Comparison of ENCODE assay signal across 18 mouse cellular contexts in genomic region chr4:135942193-135942592, GRCm38 (mm10). TPM values are rescaled to one million over a fixed set of nuclear protein-coding genes. Genes with fewer than 3 reads are reported as not detected.
DNase-seq lines count a peak whose midpoint lies in the region; ATAC-seq and TF ChIP-seq lines count a peak whose summit lies in the region.
"Had no signal": no experiment of that assay in that cellular context is flagged by ENCODE, and none has a peak within 500 bp of the region (broad histone marks: within the 10 kb centered on the region; RNA-seq: fewer than 3 reads in every experiment).

No protein-coding gene starts in this region.

- peaks cover 36% of the 10 kb centered on the region for H3K4me1 ChIP-seq in bone marrow macrophage, adult 2 months (ENCODE audit: control insufficient read depth, insufficient read depth, low read length)
- H3K4me1 ChIP-seq in stomach, postnatal 0 days (replicated peaks; ENCODE audit: control insufficient read depth, insufficient read depth) = no peaks in the 10 kb centered on the region

- DNase-seq in B cell, adult 2 months = peak; percentile 22 to 26
- DNase-seq in stomach, postnatal 0 days (ENCODE audit: low spot score) = no peak
- DNase-seq in adrenal gland, adult 2 months = no peak
- no peak for DNase-seq in spleen, adult 12 weeks (ENCODE audit: low spot score)
- DNase-seq in spleen, adult 18-20 months = no peak
- DNase-seq: adrenal gland, postnatal 10 days; cerebellum, adult 18-20 months; cerebellum, adult 9-11 months; cerebellum, postnatal 36 days; forebrain, postnatal 0 days; gastrocnemius, postnatal 14 days had no signal

- no peak for TF ChIP-seq POLR2A in bone marrow macrophage, adult 2 months (IDR thresholded peaks at IDR 0.05; ENCODE audit: borderline replicate concordance, low read depth, low read length)

- peak overlapping the region; percentile 84 for H3K27ac ChIP-seq in bone marrow macrophage, adult 2 months (ENCODE audit: insufficient read depth, low read depth, low read length)
- peak overlapping the region; percentile 89 for H3K27ac ChIP-seq in macrophage
- H3K27ac ChIP-seq in stomach, postnatal 0 days (replicated peaks) = peak overlapping the region; percentile 35; the same call in 1 of the 2 replicates
- H3K27ac ChIP-seq: embryonic facial prominence, embryonic 10.5 days; forebrain, embryonic 13.5 days; heart, embryonic 13.5 days; hindbrain, embryonic 13.5 days; hindbrain, postnatal 0 days had no signal

- WGBS in macrophage (ENCODE audit: missing documents) = 30% methylated on average over 6 of the region's 6 CpGs
- WGBS in stomach, postnatal 0 days = 57% methylated on average over 6 of the region's 6 CpGs

- no peak for TF ChIP-seq EP300 in stomach, postnatal 0 days (optimal IDR thresholded peaks at IDR 0.05)

- no peak overlapping the region for H3K9ac ChIP-seq in stomach, postnatal 0 days (ENCODE audit: low read length)
- H3K9ac ChIP-seq: forebrain, embryonic 13.5 days; forebrain, postnatal 0 days; heart, embryonic 13.5 days; hindbrain, embryonic 13.5 days had no signal

- peak; percentile 70 for ATAC-seq in stomach, postnatal 0 days (ENCODE audit: low FRiP score, low TSS enrichment)
- ATAC-seq: forebrain, embryonic 13.5 days; forebrain, postnatal 0 days; hindbrain, postnatal 0 days had no signal

- TF ChIP-seq CTCF in bone marrow macrophage, adult 2 months (IDR thresholded peaks at IDR 0.05; ENCODE audit: low read depth, low read length) = no peak
- TF ChIP-seq CTCF in stomach, postnatal 0 days (IDR thresholded peaks at IDR 0.05; ENCODE audit: low read depth) = no peak

- H3K4me3 ChIP-seq in bone marrow macrophage, adult 2 months (ENCODE audit: insufficient read depth, low read length) = no peak overlapping the region
- no peak overlapping the region for H3K4me3 ChIP-seq in macrophage (ENCODE audit: inconsistent target)
- no peak overlapping the region for H3K4me3 ChIP-seq in stomach, postnatal 0 days (ENCODE audit: low read depth, low read length)
- H3K4me3 ChIP-seq: embryonic facial prominence, embryonic 10.5 days; forebrain, embryonic 13.5 days; heart, embryonic 13.5 days; hindbrain, embryonic 13.5 days had no signal

- no peaks in the 10 kb centered on the region for H3K9me3 ChIP-seq in stomach, postnatal 0 days (ENCODE audit: control insufficient read depth, low read length)
- H3K9me3 ChIP-seq: embryonic facial prominence, embryonic 10.5 days; forebrain, embryonic 13.5 days; heart, embryonic 13.5 days; hindbrain, embryonic 13.5 days had no signal

- H3K79me2 ChIP-seq in macrophage (ENCODE audit: inconsistent target) = peaks cover 10% of the 10 kb centered on the region

- H3K27me3 ChIP-seq in stomach, postnatal 0 days (ENCODE audit: control insufficient read depth, insufficient read depth, low read length) = no peaks in the 10 kb centered on the region
- H3K27me3 ChIP-seq: forebrain, embryonic 13.5 days; heart, embryonic 13.5 days; hindbrain, embryonic 13.5 days had no signal

- peaks cover 35% of the 10 kb centered on the region for H3K36me3 ChIP-seq in macrophage (ENCODE audit: inconsistent target)
- H3K36me3 ChIP-seq in stomach, postnatal 0 days (ENCODE audit: control insufficient read depth, insufficient read depth, low read length) = peaks cover 6% of the 10 kb centered on the region

- no peak overlapping the region for H3K4me2 ChIP-seq in stomach, postnatal 0 days (replicated peaks; ENCODE audit: low read depth)
- H3K4me2 ChIP-seq: forebrain, embryonic 13.5 days; heart, embryonic 13.5 days; hindbrain, embryonic 13.5 days had no signal

RNA-seq across cellular contexts. Expression of gene Hmgcl, which starts 4.1 kb away (rescaled TPM):
- 99.8 and 101 TPM in 2 replicates for polyA plus RNA-seq in bone marrow macrophage, adult 2 months (2012; ENCODE audit: insufficient read depth, insufficient read length, missing spikeins)
- 100 to 1,000 TPM in 8 of 26 experiments, 10 to 100 TPM in 18; 25.9 to 210 (median 73.0) TPM for total RNA-seq in macrophage (2018; cell fraction: chromatin; rRNA removed)
- total RNA-seq in macrophage (2018; cell fraction: cytosol; rRNA removed) = 10 to 100 TPM; 25.9 to 74.0 (median 39.7) TPM
- total RNA-seq in macrophage (2018; cell fraction: nucleus; rRNA removed) = 100 to 1,000 TPM in 4 of 26 experiments, 10 to 100 TPM in 22; 19.2 to 124 (median 43.3) TPM
- polyA plus RNA-seq in macrophage (2018) = 34.9 to 87.9 TPM (median 66.0 TPM) in 3 replicates
- 154 and 163 TPM in 2 replicates for polyA plus RNA-seq in stomach, postnatal 0 days (2015; fragmentation: Nextera tagmentation; extraction: Ambion mirVana)
- total RNA-seq in adrenal gland, adult 2 months (2021) = 10 to 100 TPM; 42.7 to 71.0 TPM
- polyA plus RNA-seq in adrenal gland, adult 2 months (2012; rRNA removed) = 33.9 and 35.3 TPM in 2 replicates

RNA-seq across cellular contexts. Expression of gene Gale, which starts 21.3 kb away (rescaled TPM):
- polyA plus RNA-seq in bone marrow macrophage, adult 2 months (2012; ENCODE audit: insufficient read depth, insufficient read length, missing spikeins) = 4.7 and 5.6 TPM in 2 replicates
- total RNA-seq in macrophage (2018; cell fraction: chromatin; rRNA removed) = 10 to 100 TPM in 14 of 26 experiments, 1 to 10 TPM in 12; 3.2 to 21.6 (median 10.5) TPM
- total RNA-seq in macrophage (2018; cell fraction: cytosol; rRNA removed) = 1 to 10 TPM; 4.3 to 8.2 (median 6.9) TPM
- 10 to 100 TPM in 7 of 26 experiments, 1 to 10 TPM in 19; 3.3 to 23.2 (median 7.9) TPM for total RNA-seq in macrophage (2018; cell fraction: nucleus; rRNA removed)
- 3.5 to 12.3 TPM (median 7.7 TPM) in 3 replicates for polyA plus RNA-seq in macrophage (2018)
- 161 and 166 TPM in 2 replicates for polyA plus RNA-seq in stomach, postnatal 0 days (2015; fragmentation: Nextera tagmentation; extraction: Ambion mirVana)
- 10 to 100 TPM; 15.5 to 24.8 TPM for total RNA-seq in adrenal gland, adult 2 months (2021)
- polyA plus RNA-seq in adrenal gland, adult 2 months (2012; rRNA removed) = 22.9 and 33.3 TPM in 2 replicates

RNA-seq across cellular contexts. Expression of gene Fuca1, which starts 21.7 kb away (rescaled TPM):
- polyA plus RNA-seq in bone marrow macrophage, adult 2 months (2012; ENCODE audit: insufficient read depth, insufficient read length, missing spikeins) = 418 and 432 TPM in 2 replicates
- total RNA-seq in macrophage (2018; cell fraction: chromatin; rRNA removed) = 100 to 1,000 TPM in 11 of 26 experiments, 10 to 100 TPM in 15; 17.9 to 210 (median 80.2) TPM
- total RNA-seq in macrophage (2018; cell fraction: cytosol; rRNA removed) = 100 to 1,000 TPM in 10 of 26 experiments, 10 to 100 TPM in 16; 62.4 to 180 (median 86.0) TPM
- total RNA-seq in macrophage (2018; cell fraction: nucleus; rRNA removed) = 100 to 1,000 TPM in 8 of 26 experiments, 10 to 100 TPM in 18; 31.1 to 178 (median 73.6) TPM
- polyA plus RNA-seq in macrophage (2018) = 158 to 239 TPM (median 178 TPM) in 3 replicates
- 171 and 179 TPM in 2 replicates for polyA plus RNA-seq in stomach, postnatal 0 days (2015; fragmentation: Nextera tagmentation; extraction: Ambion mirVana)
- 10 to 100 TPM; 82.7 to 86.3 TPM for total RNA-seq in adrenal gland, adult 2 months (2021)
- 31.8 and 35.2 TPM in 2 replicates for polyA plus RNA-seq in adrenal gland, adult 2 months (2012; rRNA removed)

RNA-seq across cellular contexts. Expression of gene Lypla2, which starts 30.2 kb away (rescaled TPM):
- 74.7 and 77.1 TPM in 2 replicates for polyA plus RNA-seq in bone marrow macrophage, adult 2 months (2012; ENCODE audit: insufficient read depth, insufficient read length, missing spikeins)
- total RNA-seq in macrophage (2018; cell fraction: chromatin; rRNA removed) = 10 to 100 TPM; 22.2 to 96.4 (median 45.7) TPM
- 10 to 100 TPM; 47.7 to 84.9 (median 68.4) TPM for total RNA-seq in macrophage (2018; cell fraction: cytosol; rRNA removed)
- total RNA-seq in macrophage (2018; cell fraction: nucleus; rRNA removed) = 10 to 100 TPM; 27.6 to 71.9 (median 44.6) TPM
- 41.4 to 77.2 TPM (median 65.0 TPM) in 3 replicates for polyA plus RNA-seq in macrophage (2018)
- 88.6 and 89.6 TPM in 2 replicates for polyA plus RNA-seq in stomach, postnatal 0 days (2015; fragmentation: Nextera tagmentation; extraction: Ambion mirVana)
- 10 to 100 TPM; 59.8 to 78.2 TPM for total RNA-seq in adrenal gland, adult 2 months (2021)
- polyA plus RNA-seq in adrenal gland, adult 2 months (2012; rRNA removed) = 155 and 169 TPM in 2 replicates

RNA-seq across cellular contexts. Expression of gene Pithd1, which starts 44.9 kb away (rescaled TPM):
- 31.0 and 31.5 TPM in 2 replicates for polyA plus RNA-seq in bone marrow macrophage, adult 2 months (2012; ENCODE audit: insufficient read depth, insufficient read length, missing spikeins)
- total RNA-seq in macrophage (2018; cell fraction: chromatin; rRNA removed) = 10 to 100 TPM in 15 of 26 experiments, 1 to 10 TPM in 11; 1.5 to 33.8 (median 12.7) TPM
- 10 to 100 TPM in 21 of 26 experiments, 1 to 10 TPM in 5; 8.3 to 22.3 (median 13.6) TPM for total RNA-seq in macrophage (2018; cell fraction: cytosol; rRNA removed)
- 10 to 100 TPM in 3 of 26 experiments, 1 to 10 TPM in 23; 1.3 to 18.9 (median 7.0) TPM for total RNA-seq in macrophage (2018; cell fraction: nucleus; rRNA removed)
- polyA plus RNA-seq in macrophage (2018) = 21.2 to 24.6 TPM (median 22.0 TPM) in 3 replicates
- polyA plus RNA-seq in stomach, postnatal 0 days (2015; fragmentation: Nextera tagmentation; extraction: Ambion mirVana) = 40.1 and 40.7 TPM in 2 replicates
- 10 to 100 TPM; 23.1 to 35.5 TPM for total RNA-seq in adrenal gland, adult 2 months (2021)
- 59.2 and 59.4 TPM in 2 replicates for polyA plus RNA-seq in adrenal gland, adult 2 months (2012; rRNA removed)

Comparison
In these comparisons a context has a peak if more than half of its experiments do, and no peak if none do; other contexts are left out.
1. DNase-seq: peak in B cell, adult 2 months (2 of 2); none in stomach, postnatal 0 days (single experiment), adrenal gland, adult 2 months (single experiment), spleen, adult 12 weeks (single experiment) and spleen, adult 18-20 months (0 of 2).
2. H3K27ac ChIP-seq: peak in every context shown above with its lines; median percentile 89 in macrophage; 84 in bone marrow macrophage, adult 2 months; 35 in stomach, postnatal 0 days.